Mouse (Mus musculus) liver, embryonic 11.5 days (tissue): ENCODE results near the gene Col7a1. TPM values are rescaled to one million over a fixed set of nuclear protein-coding genes. Genes with fewer than 3 reads are reported as not detected.

ENCODE experiments used
- ATAC-seq: fragments of 200-750 bp; cut with Nextera tagmentation; replicated peaks from 2 replicates; pipeline ENCODE4 v1.8.0; 2017; ENCODE audit warnings: moderate number of reproducible peaks, mild to moderate bottlenecking, moderate TSS enrichment, moderate library complexity; ENCODE audit not compliant: low FRiP score
- DNase-seq: peaks from one replicate; pipeline ENCODE4 v3.0.0-alpha.2; 2017; ENCODE audit warnings: low spot score
- H3K27ac ChIP-seq: fragments of 300-500 bp; sonication (generic); 2 replicates; pipeline ENCODE4 v1.5.1; 2014; ENCODE audit warnings: mild to moderate bottlenecking, low read depth, low read length, control low read depth
- H3K27me3 ChIP-seq: fragments of 300-500 bp; sonication (generic); replicated peaks from 2 replicates; pipeline ENCODE4 v1.6.1; 2014; ENCODE audit warnings: low read length, mixed read lengths; ENCODE audit not compliant: control insufficient read depth, insufficient read depth
- H3K36me3 ChIP-seq: fragments of 300-500 bp; sonication (generic); 2 replicates; pipeline ENCODE4 v1.6.1; 2014; ENCODE audit warnings: mild to moderate bottlenecking, low read length, moderate library complexity, mixed read lengths; ENCODE audit not compliant: control insufficient read depth, insufficient read depth
- H3K4me1 ChIP-seq: fragments of 300-500 bp; sonication (generic); replicated peaks from 2 replicates; pipeline ENCODE4 v1.6.1; 2014; ENCODE audit warnings: low read length, mixed read lengths; ENCODE audit not compliant: control insufficient read depth, insufficient read depth
- H3K4me2 ChIP-seq: fragments of 300-500 bp; sonication (generic); 2 replicates; pipeline ENCODE4 v1.6.1; 2014; ENCODE audit warnings: mild to moderate bottlenecking, control low read depth, moderate library complexity
- H3K4me3 ChIP-seq: fragments of 300-500 bp; sonication (generic); 2 replicates; pipeline ENCODE4 v1.5.1; 2014; ENCODE audit warnings: low read depth, low read length, control low read depth
- H3K9ac ChIP-seq: fragments of 300-500 bp; sonication (generic); 2 replicates; pipeline ENCODE4 v1.6.1; 2014; ENCODE audit warnings: low read depth, low read length, control low read depth
- H3K9me3 ChIP-seq: fragments of 300-500 bp; sonication (generic); 2 replicates; pipeline ENCODE4 v1.6.1; 2016; ENCODE audit warnings: low read length, inconsistent platforms, mixed read lengths; ENCODE audit not compliant: control insufficient read depth
- WGBS: fragments of 180-500 bp; shearing (Covaris S2); extraction: QIAGEN DNeasy Blood & Tissue Kit; methylation state at CpG from one replicate; pipeline ENCODE4 v1.1.7; 2014; 5-methylcytosine and 5-hydroxymethylcytosine counted together
- polyA plus RNA-seq: library from polyadenylated mRNA; unstranded; fragments of >200 nt; fragmentation: Nextera tagmentation; extraction: Ambion mirVana; gene quantifications from 2 replicates; pipeline ENCODE4 v1.2.1, GENCODE M21; 2014

The Col7a1 gene
- polyA plus RNA-seq, 1 experiment from 2014 or later, result 0.69 TPM

GRCm38 (mm10) chr9:108964338-108964737 is 11.0 kb downstream of the Col7a1 start:
- Histone ChIP-seq H3K27me3 (no peaks in the 10 kb centered on the region), H3K36me3 (no peaks in the 10 kb centered on the region), H3K9me3 (no peaks in the 10 kb centered on the region), H3K27ac (no peak overlapping the region), H3K4me1 (no peaks in the 10 kb centered on the region), H3K4me3 (no peak overlapping the region), H3K4me2 (no peak overlapping the region), H3K9ac (no peak overlapping the region)
- 62% methylated on average over 6 of the region's 6 CpGs for WGBS
- DNase-seq (no peak), ATAC-seq (no peak; the same call in 1 of the 2 replicates)

DNA sequence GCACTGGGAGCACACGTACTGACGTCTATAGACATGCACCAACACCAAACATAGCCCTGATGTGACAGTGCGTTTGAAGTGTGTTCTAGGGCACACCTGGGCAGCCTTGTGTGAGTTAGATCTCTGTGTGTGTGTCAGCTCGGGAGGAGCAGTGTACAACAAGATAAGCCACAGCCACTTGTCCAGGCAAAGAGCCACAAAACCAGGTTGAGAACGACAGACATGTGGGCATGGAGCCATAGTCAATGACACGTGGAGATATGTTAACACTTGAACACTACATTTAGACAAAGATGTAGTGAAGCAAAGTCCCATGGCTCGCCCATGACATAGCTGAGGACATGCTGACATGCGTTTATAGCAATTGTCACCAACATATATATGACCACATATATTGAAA is 17.2 kb downstream of the Col7a1 start:
- no peak overlapping the region for H3K4me3 ChIP-seq
- WGBS, result 70% methylated on average over 8 of the region's 8 CpGs
- ATAC-seq (no peak), DNase-seq (no peak)
- H3K9me3 ChIP-seq, result no peaks in the 10 kb centered on the region
- H3K4me2 ChIP-seq, result no peak overlapping the region
- H3K27me3 ChIP-seq, result no peaks in the 10 kb centered on the region
- H3K27ac ChIP-seq, result no peak overlapping the region
- H3K36me3 ChIP-seq, result no peaks in the 10 kb centered on the region
- no peaks in the 10 kb centered on the region for H3K4me1 ChIP-seq
- H3K9ac ChIP-seq, result no peak overlapping the region

GRCm38 (mm10) chr9:108976483-108976882 is 23.1 kb downstream of the Col7a1 start:
- DNase-seq (no peak), ATAC-seq (no peak)
- Histone ChIP-seq H3K9me3 (no peaks in the 10 kb centered on the region), H3K9ac (no peak overlapping the region), H3K27ac (no peak overlapping the region), H3K4me2 (no peak overlapping the region), H3K36me3 (no peaks in the 10 kb centered on the region), H3K27me3 (no peaks in the 10 kb centered on the region), H3K4me1 (no peaks in the 10 kb centered on the region), H3K4me3 (no peak overlapping the region)
- 72% methylated on average over 9 of the region's 9 CpGs for whole genome bisulfite sequencing

- no peak overlapping the region for H3K9ac ChIP-seq
- H3K4me1 ChIP-seq, result peaks cover 1% of the 10 kb centered on the region; the same call in 1 of the 2 replicates
- no peak overlapping the region for H3K27ac ChIP-seq
- no peaks in the 10 kb centered on the region for H3K36me3 ChIP-seq
- DNase-seq (no peak), ATAC-seq (no peak)
- H3K27me3 ChIP-seq, result no peaks in the 10 kb centered on the region
- H3K4me2 ChIP-seq, result no peak overlapping the region
- WGBS, result 60% methylated on average over 7 of the region's 7 CpGs
- H3K9me3 ChIP-seq, result no peaks in the 10 kb centered on the region
- H3K4me3 ChIP-seq, result no peak overlapping the region
Observed at GRCm38 (mm10) chr9:108977966-108978365, 24.6 kb downstream of the Col7a1 start.

GRCm38 (mm10) chr9:108982498-108982897 is 29.1 kb downstream of the Col7a1 start:
- Histone ChIP-seq H3K9ac (no peak overlapping the region), H3K4me3 (no peak overlapping the region), H3K27me3 (no peaks in the 10 kb centered on the region), H3K27ac (no peak overlapping the region), H3K36me3 (no peaks in the 10 kb centered on the region), H3K4me1 (peaks cover 10% of the 10 kb centered on the region), H3K9me3 (no peaks in the 10 kb centered on the region), H3K4me2 (no peak overlapping the region)
- no peak for DNase-seq
- no peak for ATAC-seq
- WGBS, result 76% methylated on average over 8 of the region's 8 CpGs

- Histone ChIP-seq H3K4me1 (peaks cover 17% of the 10 kb centered on the region), H3K4me2 (peak overlapping the region; percentile 41), H3K4me3 (no peak overlapping the region), H3K27ac (no peak overlapping the region), H3K9ac (no peak overlapping the region), H3K27me3 (no peaks in the 10 kb centered on the region), H3K36me3 (no peaks in the 10 kb centered on the region), H3K9me3 (no peaks in the 10 kb centered on the region)
- ATAC-seq (peak; percentile 79), DNase-seq (no peak)
- 43% methylated on average over 9 of the region's 9 CpGs for WGBS
Observed at GRCm38 (mm10) chr9:108983209-108983608, 29.8 kb downstream of the Col7a1 start.

- Histone ChIP-seq H3K4me1 (peaks cover 28% of the 10 kb centered on the region), H3K27me3 (no peaks in the 10 kb centered on the region), H3K9me3 (no peaks in the 10 kb centered on the region), H3K9ac (no peak within 1 kb of the TSS), H3K27ac (no peak within 1 kb of the TSS), H3K36me3 (no peaks in the 10 kb centered on the region), H3K4me2 (no peak within 1 kb of the TSS), H3K4me3 (no peak within 1 kb of the TSS)
- 59% methylated on average over 4 of the region's 4 CpGs for WGBS
- no peak for DNase-seq
- no peak for ATAC-seq
Observed at GRCm38 (mm10) chr9:108985710-108986109, 32.3 kb downstream of the Col7a1 start, which contains the start of gene Ucn2. TSS of gene Ucn2 (plus strand) at chr9:108986010.

DNA sequence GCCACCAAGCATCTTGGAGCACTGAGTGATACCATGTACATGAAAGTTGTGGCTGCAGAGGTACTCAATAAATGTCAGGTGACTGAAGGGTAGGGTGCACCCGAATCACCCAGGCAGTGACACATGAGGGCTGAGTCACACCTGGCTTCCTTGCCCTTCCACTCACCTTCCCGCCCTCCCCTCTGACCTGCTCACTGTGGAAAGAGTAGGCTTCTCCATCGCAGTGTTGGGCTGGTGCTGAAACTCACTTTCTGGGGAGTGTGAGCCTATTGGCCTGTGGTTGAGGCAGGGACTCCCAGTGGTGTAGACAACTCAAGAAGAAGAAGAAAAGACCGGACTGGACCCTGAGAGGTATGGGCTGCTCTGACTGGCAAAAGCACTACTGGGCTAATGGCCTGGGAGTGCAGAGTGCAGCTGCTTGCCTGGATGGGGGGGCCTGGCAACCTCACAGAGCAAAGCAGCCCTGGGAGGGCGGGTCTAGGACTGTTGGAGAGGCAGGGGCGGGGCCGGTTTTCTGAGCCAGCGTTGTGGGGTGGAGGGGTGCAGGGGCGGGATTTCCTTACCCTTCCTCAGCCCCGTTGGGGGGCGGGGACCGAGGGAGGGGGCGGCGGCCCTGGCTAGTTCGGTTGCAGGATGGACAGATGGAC is 34.4 kb downstream of the Col7a1 start:
- Histone ChIP-seq H3K4me3 (no peak overlapping the region), H3K4me2 (peak overlapping the region; percentile 43), H3K27ac (no peak overlapping the region), H3K27me3 (no peaks in the 10 kb centered on the region), H3K9ac (no peak overlapping the region), H3K4me1 (peaks cover 42% of the 10 kb centered on the region), H3K36me3 (no peaks in the 10 kb centered on the region), H3K9me3 (no peaks in the 10 kb centered on the region)
- WGBS, result 26% methylated on average over 14 of the region's 15 CpGs
- ATAC-seq, result no peak
- no peak for DNase-seq

GRCm38 (mm10) chr9:108989802-108990461 is 36.5 kb downstream of the Col7a1 start:
- Histone ChIP-seq H3K9me3 (no peaks in the 10 kb centered on the region), H3K27ac (no peak overlapping the region), H3K27me3 (no peaks in the 10 kb centered on the region), H3K9ac (no peak overlapping the region), H3K4me1 (peaks cover 37% of the 10 kb centered on the region), H3K4me3 (no peak overlapping the region), H3K4me2 (no peak overlapping the region), H3K36me3 (no peaks in the 10 kb centered on the region)
- no peak for ATAC-seq
- 79% methylated on average over 4 of the region's 4 CpGs for WGBS
- no peak for DNase-seq
